Mouse (Mus musculus): Measurements from ENCODE around the gene Cd82. TPM values are rescaled to one million over a fixed set of nuclear protein-coding genes. Genes with fewer than 3 reads are reported as not detected.
A peak's percentile ranks its signal among the peaks of the same experiment; 100 is the strongest.

Gene Cd82
- total RNA-seq, 2 experiments from 2014 or later: 8.5 to 9.4 TPM

GRCm38 (mm10) chr2:93446606-93447353 lies 16.2 kb downstream of the Cd82 start:
- no peak for DNase-seq (ENCODE audit: low spot score)

- no peak for DNase-seq (ENCODE audit: low spot score)
Measured at GRCm38 (mm10) chr2:93445237-93445651, 17.7 kb downstream of the Cd82 start.

GRCm38 (mm10) chr2:93444280-93444679 lies 18.7 kb downstream of the Cd82 start:
- DNase-seq (ENCODE audit: low spot score): no peak

- no peak for DNase-seq (ENCODE audit: low spot score)
Measured at GRCm38 (mm10) chr2:93443106-93443505, 19.8 kb downstream of the Cd82 start.

- DNase-seq (ENCODE audit: low spot score): no peak
Measured at GRCm38 (mm10) chr2:93439812-93440559, 23.0 kb downstream of the Cd82 start.

- no peak for DNase-seq (ENCODE audit: low spot score)
Measured at GRCm38 (mm10) chr2:93439352-93439771, 23.6 kb downstream of the Cd82 start.

GRCm38 (mm10) chr2:93438335-93438734 lies 24.6 kb downstream of the Cd82 start:
- no peak for DNase-seq (ENCODE audit: low spot score)

- no peak for DNase-seq (ENCODE audit: low spot score)
Measured at GRCm38 (mm10) chr2:93435577-93435976, 27.4 kb downstream of the Cd82 start.

GRCm38 (mm10) chr2:93434896-93435295 lies 28.0 kb downstream of the Cd82 start:
- DNase-seq (ENCODE audit: low spot score): no peak

- no peak for DNase-seq (ENCODE audit: low spot score)
Measured at GRCm38 (mm10) chr2:93433543-93433942, 29.4 kb downstream of the Cd82 start.

GRCm38 (mm10) chr2:93432600-93433389 lies 30.1 kb downstream of the Cd82 start:
- DNase-seq (ENCODE audit: low spot score): no peak

GRCm38 (mm10) chr2:93431575-93432325 lies 31.2 kb downstream of the Cd82 start:
- no peak for DNase-seq (ENCODE audit: low spot score)

- DNase-seq (ENCODE audit: low spot score): no peak
Measured at GRCm38 (mm10) chr2:93430993-93431392, 31.9 kb downstream of the Cd82 start.

- no peak for DNase-seq (ENCODE audit: low spot score)
Measured at GRCm38 (mm10) chr2:93428004-93428531, 34.9 kb downstream of the Cd82 start.

GRCm38 (mm10) chr2:93427000-93427715 lies 35.8 kb downstream of the Cd82 start:
- no peak for DNase-seq (ENCODE audit: low spot score)

- no peak for DNase-seq (ENCODE audit: low spot score)
Measured at GRCm38 (mm10) chr2:93425810-93426209, 37.1 kb downstream of the Cd82 start.

GRCm38 (mm10) chr2:93424307-93424984 lies 38.5 kb downstream of the Cd82 start:
- DNase-seq (ENCODE audit: low spot score): no peak

GRCm38 (mm10) chr2:93421320-93421719 lies 41.6 kb downstream of the Cd82 start:
- peak; percentile 76 for DNase-seq (ENCODE audit: low spot score)

- no peak for DNase-seq (ENCODE audit: low spot score)
Measured at GRCm38 (mm10) chr2:93419971-93420370, 43.0 kb downstream of the Cd82 start.

- DNase-seq (ENCODE audit: low spot score): peak; percentile 67
Measured at GRCm38 (mm10) chr2:93418396-93418795, 44.5 kb downstream of the Cd82 start.
